Mouse (Mus musculus) retina, postnatal 1 day (tissue): ENCODE data around the gene Lsg1.
A peak's percentile ranks its signal among the peaks of the same experiment; 100 is the strongest.

Source experiments
- DNase-seq: peaks from one replicate; pipeline ENCODE4 v3.0.0-alpha.2; 2012

The Lsg1 gene

GRCm38 (mm10) chr16:30549966-30550747 lies 37.2 kb downstream of the Lsg1 start:
- peak; percentile 87 for DNase-seq

GRCm38 (mm10) chr16:30549516-30549915 lies 37.9 kb downstream of the Lsg1 start:
- DNase-seq, result no peak

GRCm38 (mm10) chr16:30548291-30548690 lies 39.1 kb downstream of the Lsg1 start:
- DNase-seq, result no peak

- DNase-seq, result no peak
Observed at GRCm38 (mm10) chr16:30544693-30545092, 42.7 kb downstream of the Lsg1 start.

GRCm38 (mm10) chr16:30543386-30543785 lies 44.0 kb downstream of the Lsg1 start:
- DNase-seq, result no peak

GRCm38 (mm10) chr16:30542826-30543225 lies 44.6 kb downstream of the Lsg1 start:
- DNase-seq, result no peak

- DNase-seq, result no peak
Observed at GRCm38 (mm10) chr16:30540107-30541001, 47.0 kb downstream of the Lsg1 start.

GRCm38 (mm10) chr16:30539433-30539832 lies 48.0 kb downstream of the Lsg1 start:
- peak; percentile 74 for DNase-seq

GRCm38 (mm10) chr16:30535075-30535474 lies 52.3 kb downstream of the Lsg1 start:
- no peak for DNase-seq

GRCm38 (mm10) chr16:30533592-30533991 lies 53.8 kb downstream of the Lsg1 start:
- no peak for DNase-seq

- no peak for DNase-seq
Observed at GRCm38 (mm10) chr16:30532929-30533328, 54.5 kb downstream of the Lsg1 start.

GRCm38 (mm10) chr16:30531761-30532406 lies 55.5 kb downstream of the Lsg1 start:
- peak; percentile 79 for DNase-seq

- peak; percentile 71 for DNase-seq
Observed at GRCm38 (mm10) chr16:30530815-30531214, 56.6 kb downstream of the Lsg1 start.

- no peak for DNase-seq
Observed at GRCm38 (mm10) chr16:30528386-30528785, 59.0 kb downstream of the Lsg1 start.

GRCm38 (mm10) chr16:30527889-30528288 lies 59.5 kb downstream of the Lsg1 start:
- DNase-seq, result no peak

GRCm38 (mm10) chr16:30525756-30526155 lies 61.6 kb downstream of the Lsg1 start:
- DNase-seq, result no peak

- DNase-seq, result no peak
Observed at GRCm38 (mm10) chr16:30524481-30524880, 62.9 kb downstream of the Lsg1 start.

GRCm38 (mm10) chr16:30522253-30522940 lies 65.0 kb downstream of the Lsg1 start:
- peak; percentile 55 for DNase-seq

GRCm38 (mm10) chr16:30521147-30521546 lies 66.2 kb downstream of the Lsg1 start:
- DNase-seq, result no peak

GRCm38 (mm10) chr16:30520361-30520823 lies 67.0 kb downstream of the Lsg1 start:
- DNase-seq, result peak; percentile 79

GRCm38 (mm10) chr16:30518635-30519034 lies 68.8 kb downstream of the Lsg1 start:
- DNase-seq, result no peak

GRCm38 (mm10) chr16:30517666-30518283 lies 69.6 kb downstream of the Lsg1 start:
- DNase-seq, result no peak
